ENCODE assay signal across 8 mouse cellular contexts in genomic region chr10:58447280-58447781, GRCm38 (mm10). TPM values are rescaled to one million over a fixed set of nuclear protein-coding genes. Genes with fewer than 3 reads are reported as not detected.
DNase-seq lines count a peak whose midpoint lies in the region; ATAC-seq and TF ChIP-seq lines count a peak whose summit lies in the region.

No protein-coding gene starts in this region.

- no peaks in the 10 kb centered on the region for H3K9me3 ChIP-seq in heart, embryonic 12.5 days (replicated peaks)
- H3K9me3 ChIP-seq in embryonic facial prominence, embryonic 11.5 days (replicated peaks; ENCODE audit: control insufficient read depth, low read length): no peaks in the 10 kb centered on the region
- H3K9me3 ChIP-seq in hindbrain, postnatal 0 days (ENCODE audit: low read length): no peaks in the 10 kb centered on the region

- H3K36me3 ChIP-seq in heart, embryonic 12.5 days: peaks cover 3% of the 10 kb centered on the region; the same call in 1 of the 2 replicates
- H3K36me3 ChIP-seq in embryonic facial prominence, embryonic 11.5 days (replicated peaks; ENCODE audit: control insufficient read depth, insufficient read depth, low read depth, low read length): no peaks in the 10 kb centered on the region
- no peaks in the 10 kb centered on the region for H3K36me3 ChIP-seq in hindbrain, postnatal 0 days (ENCODE audit: insufficient read depth, low read length)

- ATAC-seq in heart, embryonic 12.5 days (ENCODE audit: insufficient number of reproducible peaks, low FRiP score): peak; percentile 70; the same call in 1 of the 2 replicates
- ATAC-seq in embryonic facial prominence, embryonic 11.5 days (replicated peaks; ENCODE audit: insufficient number of reproducible peaks, low FRiP score, low TSS enrichment, low read depth): no peak; the same call in 1 of the 2 replicates
- no peak; the same call in 1 of the 2 replicates for ATAC-seq in hindbrain, postnatal 0 days

- peak overlapping the region; percentile 70 for H3K4me2 ChIP-seq in heart, embryonic 12.5 days
- peak overlapping the region; percentile 56 for H3K4me2 ChIP-seq in embryonic facial prominence, embryonic 11.5 days (ENCODE audit: low read depth, low read length)
- H3K4me2 ChIP-seq in hindbrain, postnatal 0 days (ENCODE audit: low read depth, low read length): peak overlapping the region; percentile 86

- H3K27ac ChIP-seq in heart, embryonic 12.5 days (ENCODE audit: poor library complexity, severe bottlenecking): peak overlapping the region; percentile 96
- peak overlapping the region; percentile 87 for H3K27ac ChIP-seq in embryonic facial prominence, embryonic 11.5 days (replicated peaks; ENCODE audit: low read depth, low read length)
- H3K27ac ChIP-seq in hindbrain, postnatal 0 days: peak overlapping the region; percentile 96

- H3K27me3 ChIP-seq in heart, embryonic 12.5 days (replicated peaks): no peaks in the 10 kb centered on the region
- no peaks in the 10 kb centered on the region for H3K27me3 ChIP-seq in embryonic facial prominence, embryonic 11.5 days (ENCODE audit: control insufficient read depth, insufficient read depth, low read length)
- no peaks in the 10 kb centered on the region for H3K27me3 ChIP-seq in hindbrain, postnatal 0 days (ENCODE audit: insufficient read depth, low read length)

- H3K4me1 ChIP-seq in heart, embryonic 12.5 days (replicated peaks): peaks cover 9% of the 10 kb centered on the region
- H3K4me1 ChIP-seq in embryonic facial prominence, embryonic 11.5 days (ENCODE audit: control insufficient read depth, insufficient read depth, low read length): no peaks in the 10 kb centered on the region
- H3K4me1 ChIP-seq in hindbrain, postnatal 0 days (ENCODE audit: insufficient read depth, low read length): peaks cover 5% of the 10 kb centered on the region; the same call in 1 of the 2 replicates

- no peak for TF ChIP-seq CTCF in hindbrain, postnatal 0 days (IDR thresholded peaks at IDR 0.05; ENCODE audit: low read depth)

- WGBS in heart, embryonic 12.5 days: under 1% methylated on average over 32 of the region's 32 CpGs
- under 1% methylated on average over 32 of the region's 32 CpGs for WGBS in embryonic facial prominence, embryonic 11.5 days
- under 1% methylated on average over 26 of the region's 32 CpGs for WGBS in hindbrain, postnatal 0 days

- peak overlapping the region; percentile 99 for H3K4me3 ChIP-seq in heart, embryonic 12.5 days
- peak overlapping the region; percentile 98 for H3K4me3 ChIP-seq in embryonic facial prominence, embryonic 11.5 days (ENCODE audit: low read depth, low read length)
- H3K4me3 ChIP-seq in hindbrain, postnatal 0 days (ENCODE audit: low read length): peak overlapping the region; percentile 88

- H3K9ac ChIP-seq in heart, embryonic 12.5 days: peak overlapping the region; percentile 98
- H3K9ac ChIP-seq in embryonic facial prominence, embryonic 11.5 days (replicated peaks; ENCODE audit: low read length): peak overlapping the region; percentile 93
- H3K9ac ChIP-seq in hindbrain, postnatal 0 days (replicated peaks; ENCODE audit: low read length): peak overlapping the region; percentile 95

- no peak for DNase-seq in heart, adult 18-20 months
- peak; percentile 49 to 50 for DNase-seq in CD8-positive naive resting alpha-beta T cell, adult 2 months (ENCODE audit: low read depth in 2 of 2, low spot score in 2 of 2)
- DNase-seq in embryonic facial prominence, embryonic 11.5 days (ENCODE audit: low spot score): peak; percentile 23
- no peak for DNase-seq in hindbrain, postnatal 0 days (ENCODE audit: low spot score)
- peak; percentile 39 for DNase-seq in mesoderm, embryonic 11.5 days (ENCODE audit: low read depth, low spot score)
- no peak for DNase-seq in urinary bladder, postnatal 10 days (ENCODE audit: low spot score)
- DNase-seq in adrenal gland, postnatal 10 days: no peak

RNA-seq across cellular contexts. Expression of gene Ranbp2, which starts 0.6 kb away (rescaled TPM):
- 25.6 and 25.8 TPM in 2 replicates for polyA plus RNA-seq in heart, embryonic 12.5 days (2016; fragmentation: Nextera tagmentation; extraction: Ambion mirVana)
- total RNA-seq in heart, adult 18-20 months (2021): 10 to 100 TPM; 51.1 to 54.7 TPM
- 27.5 and 30.8 TPM in 2 replicates for polyA plus RNA-seq in embryonic facial prominence, embryonic 11.5 days (2014; fragmentation: Nextera tagmentation; extraction: Ambion mirVana)
- 32.1 and 32.6 TPM in 2 replicates for total RNA-seq in hindbrain, postnatal 0 days (2014; rRNA removed)
- polyA plus RNA-seq in hindbrain, postnatal 0 days (2015; fragmentation: Nextera tagmentation; extraction: Ambion mirVana): 12.9 and 13.5 TPM in 2 replicates
- 10 to 100 TPM; 61.2 to 63.2 TPM for total RNA-seq in adrenal gland, postnatal 10 days (2021)

RNA-seq across cellular contexts. Expression of gene Ccdc138, which starts 50.4 kb away (rescaled TPM):
- polyA plus RNA-seq in heart, embryonic 12.5 days (2016; fragmentation: Nextera tagmentation; extraction: Ambion mirVana): 6.7 and 7.2 TPM in 2 replicates
- total RNA-seq in heart, adult 18-20 months (2021): 1 to 10 TPM in 1 of 2 experiments, under 1 TPM in 1; 0.37 to 1.0 TPM
- polyA plus RNA-seq in embryonic facial prominence, embryonic 11.5 days (2014; fragmentation: Nextera tagmentation; extraction: Ambion mirVana): 7.4 and 9.9 TPM in 2 replicates
- 0.83 and 2.0 TPM in 2 replicates for total RNA-seq in hindbrain, postnatal 0 days (2014; rRNA removed)
- 6.4 and 6.9 TPM in 2 replicates for polyA plus RNA-seq in hindbrain, postnatal 0 days (2015; fragmentation: Nextera tagmentation; extraction: Ambion mirVana)
- 1 to 10 TPM; 3.4 to 5.0 TPM for total RNA-seq in adrenal gland, postnatal 10 days (2021)

Comparison
In these comparisons a context has a peak if more than half of its experiments do, and no peak if none do; other contexts are left out.
1. DNase-seq: peak in CD8-positive naive resting alpha-beta T cell, adult 2 months (2 of 2), embryonic facial prominence, embryonic 11.5 days (single experiment) and mesoderm, embryonic 11.5 days (single experiment); none in heart, adult 18-20 months (0 of 2), hindbrain, postnatal 0 days (single experiment), urinary bladder, postnatal 10 days (single experiment) and adrenal gland, postnatal 10 days (single experiment).
2. Peak in every context shown above with its lines, with median percentiles within 50 percentile points of each other: H3K27ac ChIP-seq, H3K4me2 ChIP-seq, H3K4me3 ChIP-seq and H3K9ac ChIP-seq.